Mouse (Mus musculus) heart, postnatal 0 days (tissue): Measurements from ENCODE around the gene Dmwd. TPM values are rescaled to one million over a fixed set of nuclear protein-coding genes. Genes with fewer than 3 reads are reported as not detected.
A peak's percentile ranks its signal among the peaks of the same experiment; 100 is the strongest.

Experiments
- ATAC-seq: fragments of 200-750 bp; cut with Nextera tagmentation; 2 replicates; pipeline ENCODE4 v1.8.0; 2017; ENCODE audit warnings: low read depth, moderate number of reproducible peaks, moderate library complexity; ENCODE audit not compliant: insufficient read depth
- DNase-seq: peaks from one replicate; pipeline ENCODE4 v3.0.0-alpha.2; 2016; ENCODE audit warnings: low spot score
- H3K27ac ChIP-seq: fragments of 300-500 bp; sonication (generic); 2 replicates; pipeline ENCODE4 v1.5.1; 2014; ENCODE audit warnings: low read depth, mild to moderate bottlenecking
- H3K27me3 ChIP-seq: fragments of 300-500 bp; sonication (generic); 2 replicates; pipeline ENCODE4 v1.6.1; 2014; ENCODE audit warnings: low read length, mixed read lengths; ENCODE audit not compliant: control insufficient read depth, insufficient read depth
- H3K36me3 ChIP-seq: fragments of 300-500 bp; sonication (generic); replicated peaks from 2 replicates; pipeline ENCODE4 v1.6.1; 2014; ENCODE audit warnings: low read length, mixed read lengths; ENCODE audit not compliant: control insufficient read depth, insufficient read depth
- H3K4me1 ChIP-seq: fragments of 300-500 bp; sonication (generic); 2 replicates; pipeline ENCODE4 v1.6.1; 2014; ENCODE audit warnings: antibody characterized with exemption; ENCODE audit not compliant: control insufficient read depth, insufficient read depth
- H3K4me2 ChIP-seq: fragments of 300-500 bp; sonication (generic); 2 replicates; pipeline ENCODE4 v1.6.1; 2014; ENCODE audit warnings: low read depth, mild to moderate bottlenecking, low read length, moderate library complexity
- H3K4me3 ChIP-seq: fragments of 300-500 bp; sonication (generic); 2 replicates; pipeline ENCODE4 v1.5.1; 2014; ENCODE audit warnings: low read depth, low read length
- H3K9ac ChIP-seq: fragments of 300-500 bp; sonication (generic); replicated peaks from 2 replicates; pipeline ENCODE4 v1.6.1; 2014; ENCODE audit warnings: low read depth, low read length, mixed read lengths
- H3K9me3 ChIP-seq: fragments of 300-500 bp; sonication (generic); replicated peaks from 2 replicates; pipeline ENCODE4 v1.6.1; 2016; ENCODE audit warnings: low read length; ENCODE audit not compliant: control insufficient read depth
- CTCF ChIP-seq: IDR thresholded peaks from 2 replicates; pipeline ENCODE4 v1.5.1; 2016; ENCODE audit warnings: antibody characterized with exemption, control low read depth, low read depth
- EP300 ChIP-seq: IDR thresholded peaks from 2 replicates; pipeline ENCODE4 v1.6.1; 2016; ENCODE audit warnings: antibody characterized with exemption, low read depth
- WGBS: fragments of 180-500 bp; shearing (Covaris S2); extraction: QIAGEN DNeasy Blood & Tissue Kit; methylation state at CpG from one replicate; pipeline ENCODE4 v1.1.7; 2014; 5-methylcytosine and 5-hydroxymethylcytosine counted together
- polyA plus RNA-seq: library from polyadenylated mRNA; unstranded; fragments of >200 nt; fragmentation: Nextera tagmentation; extraction: Ambion mirVana; gene quantifications from 2 replicates; pipeline ENCODE4 v1.2.1, GENCODE M21; 2015
- total RNA-seq: library from RNA; depleted of rRNA; stranded (reverse); fragments of >200 nt; gene quantifications from 2 replicates; pipeline ENCODE4 v1.2.3, GENCODE M21; 2014; ENCODE audit warnings: low replicate concordance; rRNA removed

Dmwd gene
- 71.6 and 76.4 TPM in 2 replicates for total RNA-seq
- polyA plus RNA-seq = 10.6 and 10.9 TPM in 2 replicates

GRCm38 (mm10) chr7:19075723-19076585, at the start of gene Dmwd:
Dmwd (plus strand) TSS chr7:19076227.
- ATAC-seq = peak; percentile 98
- no peak for TF ChIP-seq CTCF
- no peak; the same call in 1 of the 2 replicates for TF ChIP-seq EP300

GRCm38 (mm10) chr7:19028067-19028466, 48.0 kb upstream of the Dmwd start:
- H3K27me3 ChIP-seq = peaks cover 6% of the 10 kb centered on the region
- H3K9me3 ChIP-seq = no peaks in the 10 kb centered on the region
- H3K36me3 ChIP-seq = peaks cover 37% of the 10 kb centered on the region
- H3K4me2 ChIP-seq = no peak overlapping the region
- DNase-seq (no peak), ATAC-seq (no peak)
- H3K27ac ChIP-seq = no peak overlapping the region
- no peak overlapping the region for H3K9ac ChIP-seq
- TF ChIP-seq EP300 = no peak
- no peak for TF ChIP-seq CTCF
- peaks cover 12% of the 10 kb centered on the region; the same call in 1 of the 2 replicates for H3K4me1 ChIP-seq
- H3K4me3 ChIP-seq = no peak overlapping the region

More at GRCm38 (mm10) chr7:19075723-19076585, at the start of gene Dmwd:
- H3K9ac ChIP-seq = peak within 1 kb of the TSS; percentile 99
- H3K27ac ChIP-seq = peak within 1 kb of the TSS; percentile 97
- peaks cover 32% of the 10 kb centered on the region for H3K36me3 ChIP-seq
- H3K9me3 ChIP-seq = no peaks in the 10 kb centered on the region
- peak within 1 kb of the TSS; percentile 91 for H3K4me2 ChIP-seq
- WGBS = 1% methylated on average over 70 of the region's 91 CpGs
- H3K27me3 ChIP-seq = no peaks in the 10 kb centered on the region
- DNase-seq = peak; percentile 98
- peak within 1 kb of the TSS; percentile 92 for H3K4me3 ChIP-seq
- H3K4me1 ChIP-seq = peaks cover 20% of the 10 kb centered on the region

- Histone ChIP-seq H3K27me3 (no peaks in the 10 kb centered on the region), H3K4me3 (no peak overlapping the region), H3K36me3 (peaks cover 45% of the 10 kb centered on the region), H3K4me2 (no peak overlapping the region), H3K9ac (no peak overlapping the region), H3K9me3 (no peaks in the 10 kb centered on the region), H3K4me1 (peaks cover 12% of the 10 kb centered on the region; the same call in 1 of the 2 replicates), H3K27ac (no peak overlapping the region)
- ATAC-seq (peak; percentile 57; the same call in 1 of the 2 replicates), DNase-seq (peak; percentile 36)
- TF ChIP-seq CTCF (peak; percentile 71), EP300 (no peak)
- 67% methylated on average over 6 of the region's 6 CpGs for WGBS
Measured at GRCm38 (mm10) chr7:19029084-19029653, 46.9 kb upstream of the Dmwd start.

GRCm38 (mm10) chr7:19031641-19032040, 44.4 kb upstream of the Dmwd start:
- 71% methylated on average over 4 of the region's 4 CpGs for WGBS
- no peak for DNase-seq
- no peak for ATAC-seq

GRCm38 (mm10) chr7:19044616-19045015, 31.4 kb upstream of the Dmwd start:
- TF ChIP-seq EP300 = no peak
- no peak for TF ChIP-seq CTCF
- ATAC-seq = no peak
- H3K36me3 ChIP-seq = peaks cover 100% of the 10 kb centered on the region
- no peak overlapping the region for H3K27ac ChIP-seq
- H3K9ac ChIP-seq = no peak overlapping the region
- no peak for DNase-seq
- no peak overlapping the region for H3K4me3 ChIP-seq
- H3K9me3 ChIP-seq = no peaks in the 10 kb centered on the region
- H3K27me3 ChIP-seq = no peaks in the 10 kb centered on the region
- no peaks in the 10 kb centered on the region for H3K4me1 ChIP-seq
- 95% methylated on average over 6 of the region's 6 CpGs for WGBS
- H3K4me2 ChIP-seq = no peak overlapping the region

More at GRCm38 (mm10) chr7:19031641-19032040, 44.4 kb upstream of the Dmwd start:
- TF ChIP-seq EP300 (no peak), CTCF (no peak)
- Histone ChIP-seq H3K27me3 (no peaks in the 10 kb centered on the region), H3K4me3 (no peak overlapping the region), H3K9ac (no peak overlapping the region), H3K36me3 (peaks cover 70% of the 10 kb centered on the region), H3K9me3 (no peaks in the 10 kb centered on the region), H3K4me2 (no peak overlapping the region), H3K27ac (no peak overlapping the region), H3K4me1 (no peaks in the 10 kb centered on the region)
